Mouse (Mus musculus) frontal cortex, adult 2 months (tissue): ENCODE measurements around the gene Gm20388. TPM values are rescaled to one million over a fixed set of nuclear protein-coding genes. Genes with fewer than 3 reads are reported as not detected.

Source experiments
- DNase-seq, 2 experiments: peaks; one replicate each; pipeline ENCODE4 v3.0.0; 2022; ENCODE audit warnings: low spot score in 1 of 2; ENCODE audit errors: extremely low spot score in 1 of 2
- polyA plus RNA-seq: library from polyadenylated mRNA; depleted of rRNA; stranded (reverse); fragments of >200 nt; gene quantifications from 2 replicates; pipeline ENCODE4 v1.2.3, GENCODE M21; 2012

Gm20388 gene
- polyA plus RNA-seq, 1 experiment, result 22.2 TPM

DNA sequence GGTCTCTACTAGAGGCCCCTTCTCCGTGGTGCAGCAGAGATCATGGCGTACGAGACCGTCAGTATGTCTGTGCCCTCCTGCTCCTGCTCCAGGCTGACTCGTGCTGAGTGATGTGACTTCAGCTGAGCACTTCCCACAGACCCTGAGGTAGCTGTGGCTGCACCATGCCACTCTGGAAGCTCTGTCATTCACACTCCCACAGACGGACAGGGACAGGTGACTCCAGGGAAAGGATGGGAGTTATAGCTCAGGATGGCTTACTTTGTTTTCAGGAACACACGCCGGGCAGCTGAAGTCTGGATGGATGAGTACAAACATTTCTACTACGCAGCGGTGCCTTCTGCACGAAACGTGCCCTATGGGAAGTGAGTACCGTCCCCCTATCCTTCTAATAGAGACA lies 4425.7 kb downstream of the Gm20388 start:
- no peak for DNase-seq

DNA sequence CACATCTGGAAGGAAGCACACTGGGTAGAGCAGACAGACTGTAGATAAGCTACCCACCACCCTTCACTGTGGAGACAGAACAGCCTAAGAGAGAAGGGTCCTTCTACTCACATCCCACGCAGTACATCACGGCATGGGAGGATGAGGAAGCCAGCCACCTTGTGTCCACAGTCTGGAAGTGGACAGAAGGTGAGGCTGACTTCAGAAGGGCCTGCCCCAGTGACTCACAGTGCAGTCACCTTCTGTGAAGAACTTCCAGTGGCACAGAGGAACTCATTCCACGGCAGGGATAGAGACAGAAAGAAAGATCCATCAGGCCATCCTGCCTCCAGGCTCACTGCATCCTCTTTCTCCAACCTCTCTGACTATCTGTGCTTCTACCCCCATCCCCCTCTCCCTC lies 4429.1 kb downstream of the Gm20388 start:
- DNase-seq, result no peak

DNA sequence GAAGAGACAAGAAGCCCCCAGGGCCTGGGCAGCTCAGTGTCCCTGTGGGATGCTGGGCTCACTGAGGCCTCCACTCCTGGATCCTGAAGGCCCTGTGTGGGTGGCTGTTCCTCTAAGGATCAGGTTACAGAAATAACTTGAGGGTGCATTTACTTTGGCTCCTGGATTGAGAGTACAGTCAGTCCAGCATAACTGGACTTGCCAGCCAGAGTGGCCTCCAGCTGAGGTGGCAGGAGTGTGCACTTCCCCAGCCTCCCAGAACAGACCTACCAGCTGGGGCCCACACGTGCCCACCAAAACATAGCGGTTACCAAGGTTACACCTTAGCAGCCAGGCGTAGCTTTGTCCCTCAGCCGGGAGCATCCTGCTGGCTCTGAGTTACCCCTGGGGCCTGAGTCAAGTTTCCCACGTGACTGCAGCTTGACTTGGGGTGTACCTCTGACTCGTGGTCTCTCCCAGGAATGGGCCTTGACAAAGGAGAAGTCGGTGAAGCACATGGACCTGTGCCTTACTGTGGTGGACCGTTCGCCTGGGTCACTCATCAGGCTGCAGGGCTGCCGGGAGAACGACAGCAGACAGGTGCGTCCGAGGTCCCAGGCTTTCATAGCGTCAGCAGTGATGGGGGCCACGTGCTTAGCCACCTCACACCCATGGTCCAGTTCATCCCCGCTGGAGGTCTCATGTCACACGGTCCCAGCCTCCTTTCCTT lies 4429.9 kb downstream of the Gm20388 start:
- DNase-seq, result no peak

DNA sequence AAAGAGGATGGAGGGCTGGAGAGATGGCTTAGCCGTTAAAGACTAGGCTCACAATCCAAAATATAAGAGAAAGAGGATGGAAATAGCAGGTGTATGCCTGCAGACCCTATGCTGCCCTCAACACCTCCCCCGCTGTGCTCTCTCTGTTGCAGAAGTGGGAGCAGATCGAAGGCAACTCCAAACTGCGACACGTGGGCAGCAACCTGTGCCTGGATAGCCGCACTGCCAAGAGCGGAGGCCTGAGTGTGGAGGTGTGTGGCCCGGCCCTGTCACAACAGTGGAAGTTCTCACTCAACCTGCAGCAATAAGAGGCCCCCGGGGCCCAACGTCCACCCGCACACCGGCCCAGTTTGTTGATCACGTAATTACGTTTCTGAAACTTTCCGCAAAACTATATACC lies 4432.5 kb downstream of the Gm20388 start:
- peak in 1 of 2 experiments; percentile 45 for DNase-seq

DNA sequence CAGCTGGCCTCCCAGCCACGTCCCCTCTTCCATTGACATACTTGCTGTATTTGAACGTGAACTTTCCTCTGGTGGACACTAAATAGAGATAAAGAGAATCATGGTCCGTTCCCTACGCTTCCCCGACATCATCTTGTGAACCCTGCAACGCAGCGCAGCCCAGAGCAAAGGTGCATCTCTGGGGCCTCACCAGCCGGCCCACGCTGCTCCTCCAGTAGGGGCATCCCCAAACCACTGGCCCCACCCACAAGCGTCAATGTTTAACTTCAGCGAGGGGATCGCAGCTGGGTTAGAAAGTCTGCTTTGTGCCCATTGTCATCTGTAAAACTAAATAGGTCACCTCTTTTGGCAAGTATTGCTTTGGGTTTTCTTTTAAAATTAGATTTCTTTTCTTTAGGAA lies 4433.4 kb downstream of the Gm20388 start:
- no peak for DNase-seq

DNA sequence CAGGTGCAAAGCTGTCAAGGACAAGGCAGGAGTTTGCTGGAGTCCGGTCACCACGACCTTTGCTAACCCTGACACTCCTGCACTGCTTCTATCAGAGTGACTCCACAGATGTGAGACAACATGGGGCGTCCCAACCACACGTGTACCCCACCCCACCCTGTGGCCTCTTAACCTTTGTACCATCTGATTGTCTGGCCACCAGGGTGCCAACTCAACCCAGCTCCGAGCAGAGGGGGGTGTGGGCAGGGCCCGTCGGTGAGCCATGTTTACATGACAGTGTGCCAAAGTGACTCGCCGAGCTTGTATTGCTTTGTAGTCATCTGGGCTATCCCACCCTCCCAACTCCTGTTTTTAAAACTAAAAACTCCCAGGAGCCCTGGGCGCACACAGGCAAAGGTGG lies 4434.5 kb downstream of the Gm20388 start:
- no peak for DNase-seq

DNA sequence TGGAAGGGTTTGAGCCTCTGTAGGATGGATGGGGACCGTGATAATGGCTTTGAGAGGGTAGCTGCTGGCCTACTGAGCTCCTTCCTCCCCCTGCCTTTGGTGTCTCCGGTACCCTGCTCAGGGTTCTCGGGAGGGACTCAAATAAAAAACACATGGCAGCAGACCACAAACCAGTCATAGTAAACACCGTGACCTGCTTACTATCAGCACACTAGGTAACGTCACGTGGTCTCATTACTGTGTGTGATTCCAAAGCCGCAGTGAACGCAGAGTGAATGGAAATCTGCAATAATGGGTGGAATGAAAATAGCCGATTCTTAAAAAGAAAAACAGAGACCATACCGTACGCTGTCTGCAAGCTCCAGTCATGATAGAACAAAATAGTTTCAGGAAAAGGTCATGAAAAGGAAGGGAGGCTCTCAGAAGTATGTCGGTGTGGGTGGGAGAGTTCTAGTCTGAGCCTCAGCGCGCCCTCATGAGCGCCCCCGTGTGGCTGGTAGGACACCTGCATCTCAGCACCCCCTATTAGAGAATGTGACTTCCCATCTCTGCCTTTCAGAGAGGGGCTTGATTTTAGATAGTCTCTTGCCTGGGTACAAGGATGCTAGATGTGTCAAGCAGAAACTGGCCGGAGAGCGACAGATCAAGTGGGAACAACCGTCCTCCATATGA lies 4436.3 kb downstream of the Gm20388 start:
- peak in 1 of 2 experiments; percentile 75 for DNase-seq

DNA sequence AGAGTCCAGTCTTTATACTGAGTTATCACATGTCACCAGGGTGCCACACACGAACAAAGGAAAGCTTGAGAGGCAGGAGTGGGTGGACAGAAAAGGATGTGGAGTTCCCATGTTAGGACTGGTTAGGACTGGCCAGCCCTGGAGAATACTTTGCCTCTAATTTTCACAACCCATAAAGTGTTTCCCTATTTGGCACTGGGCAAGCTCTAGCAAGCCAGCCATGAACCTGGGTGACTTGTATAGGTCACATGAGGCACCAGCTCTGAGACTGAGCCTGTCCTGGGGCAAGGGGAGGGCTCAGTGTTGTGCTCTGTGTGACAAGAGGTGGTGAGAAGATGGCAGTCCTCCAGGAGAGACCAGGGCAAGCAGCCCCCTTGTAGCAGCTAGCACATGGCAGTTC lies 4437.4 kb downstream of the Gm20388 start:
- DNase-seq, result no peak

DNA sequence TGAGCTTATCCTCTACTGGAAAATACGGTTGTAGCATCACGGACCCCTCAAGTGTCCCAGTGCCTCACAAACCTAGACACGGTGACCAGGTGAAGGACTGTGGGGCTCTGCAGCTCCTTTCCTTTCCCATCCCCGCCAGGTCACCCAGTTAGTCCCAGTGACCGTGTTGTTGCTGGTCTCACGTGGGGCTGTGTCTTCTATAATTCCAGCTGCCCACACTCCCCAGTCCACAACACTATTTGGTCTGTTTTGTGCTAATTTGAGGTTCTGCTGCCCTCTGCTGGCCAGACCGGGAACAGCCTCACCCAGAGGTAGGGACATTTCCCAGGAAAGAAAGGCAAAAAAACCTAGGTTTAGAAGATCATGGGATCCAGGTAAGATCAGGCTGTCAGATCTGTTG lies 4439.0 kb downstream of the Gm20388 start:
- peak; percentile 72 to 95 for DNase-seq

DNA sequence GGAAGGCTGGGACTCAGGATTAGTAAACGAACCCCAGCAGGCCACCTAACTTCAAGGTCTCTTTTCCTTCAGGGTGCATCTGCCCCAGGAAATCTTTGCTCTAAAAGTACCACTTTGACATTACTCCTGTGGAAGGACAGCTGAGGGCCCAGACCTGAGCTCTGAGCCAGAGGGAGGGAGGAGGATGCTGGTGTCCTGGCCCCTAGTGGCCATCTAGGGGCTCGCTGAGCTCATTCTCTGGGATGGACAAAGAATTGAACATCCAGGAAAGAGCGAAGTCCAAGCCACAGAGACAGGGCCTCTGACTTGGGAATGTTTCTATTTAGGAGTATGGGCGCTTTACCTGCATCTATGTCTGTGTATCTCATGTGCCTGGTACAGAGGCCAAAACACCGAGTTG lies 4441.0 kb downstream of the Gm20388 start:
- no peak for DNase-seq

DNA sequence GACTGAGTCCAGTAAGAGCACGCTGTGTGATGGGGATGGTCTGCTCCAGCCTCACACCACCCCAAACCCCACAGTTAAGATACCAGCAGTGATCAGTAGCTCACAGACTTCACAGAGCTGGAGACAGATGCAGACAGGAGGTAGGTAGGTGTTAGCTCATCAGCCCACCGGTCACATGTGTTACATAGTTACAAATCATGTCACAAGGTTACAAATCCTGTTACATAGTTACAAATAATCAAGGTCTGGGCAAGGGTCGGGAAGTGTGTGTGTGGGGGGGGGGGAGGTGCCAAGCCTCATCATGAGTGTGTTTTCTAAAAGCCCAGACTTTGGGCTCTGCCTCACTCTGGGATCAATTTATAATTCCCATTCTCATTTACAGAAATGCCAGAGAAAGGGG lies 4450.3 kb downstream of the Gm20388 start:
- no peak for DNase-seq

DNA sequence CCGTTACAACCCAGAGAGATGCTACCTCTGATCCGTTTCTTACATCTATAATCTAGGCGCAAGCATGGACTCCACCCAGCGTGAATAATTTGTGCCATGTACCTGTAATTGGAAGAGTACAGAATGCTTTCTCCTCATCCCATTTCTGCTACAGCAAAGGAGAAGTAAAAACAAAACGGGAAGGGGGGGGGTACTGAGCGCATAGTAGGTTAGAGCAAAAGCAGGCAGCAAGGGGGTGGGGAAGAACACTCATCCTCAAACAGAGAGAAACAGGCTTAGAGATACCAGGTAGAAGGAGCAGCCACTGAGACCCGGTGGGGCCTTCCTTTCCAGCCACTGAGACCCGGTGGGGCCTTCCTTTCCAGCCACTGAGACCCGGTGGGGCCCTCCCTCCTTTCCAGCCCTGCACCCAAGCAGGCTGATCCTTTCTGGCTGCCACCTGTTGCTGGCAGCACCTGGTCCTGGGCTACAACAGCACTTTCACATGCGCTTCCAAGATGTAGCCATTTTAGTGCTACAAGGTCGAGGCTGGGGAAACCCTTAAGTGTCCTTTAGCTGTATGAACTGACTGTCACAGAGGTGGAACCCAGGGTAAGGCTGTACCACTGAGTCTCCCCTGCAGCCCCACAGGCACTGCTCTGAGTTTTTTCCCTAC lies 4451.3 kb downstream of the Gm20388 start:
- no peak for DNase-seq

DNA sequence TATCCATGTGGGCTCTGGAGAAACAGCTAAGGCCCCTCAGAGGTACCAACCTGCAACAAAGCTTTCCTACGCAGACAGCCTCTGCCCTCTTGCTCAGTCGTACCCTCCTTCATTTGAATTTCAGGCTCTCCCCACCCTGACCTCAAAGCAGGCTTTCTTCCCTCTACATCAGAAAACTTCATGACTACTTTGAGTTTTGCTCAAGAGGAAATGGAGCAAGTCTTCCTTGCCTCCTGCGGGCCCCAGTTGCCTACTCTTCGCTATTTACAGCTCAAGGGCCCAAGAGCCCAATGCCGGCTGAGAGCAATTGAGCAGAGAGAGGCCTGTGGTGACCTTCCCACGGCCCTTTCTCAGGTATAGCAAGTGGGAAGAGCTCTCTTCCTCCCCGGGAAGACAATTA lies 4451.9 kb downstream of the Gm20388 start:
- no peak for DNase-seq

DNA sequence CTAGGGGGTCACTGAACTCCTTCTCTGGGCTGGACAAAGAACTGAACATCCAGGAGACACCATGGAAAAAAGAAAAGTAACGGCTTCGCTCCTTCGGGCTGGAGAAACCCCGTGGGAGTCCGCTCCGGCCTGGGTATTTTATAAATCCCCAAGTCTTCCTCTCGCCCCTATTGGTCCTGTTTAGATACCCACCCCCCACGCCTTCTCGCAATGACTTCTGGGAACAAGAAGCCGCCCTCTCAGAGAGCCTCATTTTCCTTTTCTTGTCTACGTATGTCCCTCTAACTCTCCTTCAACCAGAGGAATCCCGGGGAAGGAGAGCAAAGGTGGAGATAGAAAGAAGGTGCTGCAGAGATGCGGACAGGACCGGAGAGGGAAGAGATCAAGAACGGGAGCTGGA lies 4452.7 kb downstream of the Gm20388 start:
- no peak for DNase-seq

DNA sequence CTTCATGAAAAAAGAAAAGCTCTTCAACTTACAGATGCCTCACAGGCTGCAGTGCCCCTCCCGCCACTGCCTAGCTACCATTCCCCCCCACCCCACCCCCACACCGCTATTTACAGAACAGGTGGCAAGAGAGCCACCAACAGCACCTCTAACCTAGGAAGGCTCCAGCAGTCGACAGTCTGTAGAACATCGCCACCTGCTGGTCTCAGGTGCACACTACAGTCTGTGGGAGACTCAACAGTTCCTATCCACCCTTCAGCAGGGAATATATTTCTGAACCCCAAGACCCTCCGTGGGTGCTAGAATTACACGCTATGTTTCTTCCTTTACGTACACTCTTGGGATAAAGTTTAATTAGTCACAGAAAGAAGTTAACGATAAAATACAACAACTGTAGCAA lies 4457.6 kb downstream of the Gm20388 start:
- DNase-seq, result peak in 1 of 2 experiments; percentile 87

DNA sequence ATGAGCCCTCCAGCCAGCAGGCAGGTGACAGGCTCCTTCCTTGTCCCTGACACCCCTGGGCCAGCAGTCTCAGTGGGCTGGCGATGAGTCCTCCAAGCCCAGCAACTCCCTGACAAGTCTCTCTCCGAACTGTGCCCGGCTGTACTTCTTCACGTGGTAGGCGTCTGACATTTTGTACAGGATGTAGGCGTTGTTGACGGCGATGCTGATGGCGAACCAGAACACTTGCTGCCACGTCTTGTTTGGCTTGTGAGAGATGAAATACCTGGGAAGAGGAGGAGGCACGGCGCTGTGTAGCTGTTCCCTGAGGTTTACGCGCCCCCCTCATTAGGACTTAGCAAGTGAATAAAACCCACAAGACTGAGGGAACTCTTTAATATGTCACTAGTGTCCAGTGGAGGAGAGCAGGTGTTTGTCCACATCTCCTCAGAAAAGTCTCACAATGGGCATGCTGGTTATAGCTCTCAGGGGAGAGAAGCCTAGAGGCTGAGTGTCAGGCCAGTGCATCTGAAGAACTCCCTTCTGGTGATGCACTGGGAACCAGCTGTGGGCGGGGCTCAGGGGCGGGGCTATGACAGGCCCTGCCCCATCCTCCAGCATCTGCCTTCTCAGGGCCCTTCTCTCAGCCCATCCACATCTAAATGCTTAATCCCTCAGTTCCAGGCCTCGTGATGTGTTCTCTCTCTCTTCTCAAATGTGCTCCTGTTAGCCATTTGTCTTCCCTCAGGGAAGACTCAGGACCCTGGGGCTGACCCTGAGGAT lies 4460.0 kb downstream of the Gm20388 start:
- no peak for DNase-seq

DNA sequence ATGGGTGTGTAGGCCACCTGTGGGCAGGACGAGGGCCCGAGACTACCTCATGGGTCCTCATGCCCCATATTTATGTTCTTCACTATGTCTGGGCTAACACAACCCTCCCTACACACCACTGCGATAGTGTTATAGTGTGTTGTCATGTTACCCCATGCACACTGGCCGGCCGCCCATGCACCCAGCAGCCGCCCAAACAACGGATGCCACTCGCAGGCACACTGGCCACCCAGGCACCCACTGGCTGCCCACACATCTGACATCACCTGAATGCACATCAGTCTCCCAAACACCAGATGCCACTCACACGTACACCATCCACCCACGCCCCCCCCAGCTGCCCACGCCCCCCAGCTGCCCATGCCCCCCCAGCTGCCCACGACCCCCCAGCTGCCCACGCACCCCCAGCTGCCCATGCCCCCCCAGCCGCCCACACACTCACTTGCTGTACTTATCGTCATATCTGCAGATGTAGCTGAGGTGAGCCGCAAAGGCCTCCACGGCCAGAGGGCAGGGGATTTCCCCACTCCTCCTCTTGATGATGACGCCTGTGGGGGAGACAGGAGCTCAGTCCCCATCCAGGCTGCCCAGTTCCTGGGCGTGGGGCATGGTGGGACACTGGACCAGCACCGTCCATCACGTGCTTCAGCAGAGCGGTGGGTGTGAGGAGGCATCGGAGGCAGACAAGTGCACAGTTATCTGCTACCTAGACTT lies 4460.9 kb downstream of the Gm20388 start:
- DNase-seq, result no peak

DNA sequence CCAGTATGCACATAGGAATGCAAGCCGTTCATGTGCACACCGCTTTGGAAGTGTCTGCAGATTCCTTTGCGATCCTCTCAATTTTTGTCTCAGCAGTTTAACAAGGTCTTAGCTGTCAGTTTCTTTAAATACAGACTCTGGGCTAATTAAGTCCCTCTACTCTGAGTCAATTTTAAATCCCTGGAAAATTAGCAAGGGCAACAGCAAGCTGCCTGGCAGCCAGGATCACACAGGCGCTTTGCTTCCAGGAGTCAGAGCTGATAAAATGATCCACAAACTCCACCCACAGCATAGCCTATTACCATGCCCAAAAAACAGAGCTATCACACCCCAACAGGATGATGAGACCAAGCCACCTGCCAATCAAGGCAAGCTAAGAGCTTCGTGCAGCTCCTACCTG lies 4463.1 kb downstream of the Gm20388 start:
- DNase-seq, result no peak

DNA sequence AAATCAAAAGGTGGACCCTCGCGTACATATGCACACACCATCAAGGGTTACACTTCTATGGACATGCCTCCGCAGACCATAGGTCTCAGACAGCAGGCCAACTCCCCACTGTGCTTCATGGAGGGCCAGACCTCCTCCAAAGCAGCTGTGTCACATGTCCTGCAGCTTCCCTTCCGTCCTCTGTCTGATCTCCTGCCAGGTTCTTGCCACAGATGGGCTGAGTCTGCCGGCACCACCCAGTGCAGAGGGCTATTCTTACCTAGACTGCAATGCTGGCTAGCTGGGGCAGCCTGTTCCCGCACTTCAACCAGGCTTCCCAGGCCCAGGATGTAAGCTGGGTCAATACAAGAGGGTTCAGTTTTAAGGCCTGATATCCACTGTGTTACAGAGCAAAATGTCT lies 4464.5 kb downstream of the Gm20388 start:
- no peak for DNase-seq

DNA sequence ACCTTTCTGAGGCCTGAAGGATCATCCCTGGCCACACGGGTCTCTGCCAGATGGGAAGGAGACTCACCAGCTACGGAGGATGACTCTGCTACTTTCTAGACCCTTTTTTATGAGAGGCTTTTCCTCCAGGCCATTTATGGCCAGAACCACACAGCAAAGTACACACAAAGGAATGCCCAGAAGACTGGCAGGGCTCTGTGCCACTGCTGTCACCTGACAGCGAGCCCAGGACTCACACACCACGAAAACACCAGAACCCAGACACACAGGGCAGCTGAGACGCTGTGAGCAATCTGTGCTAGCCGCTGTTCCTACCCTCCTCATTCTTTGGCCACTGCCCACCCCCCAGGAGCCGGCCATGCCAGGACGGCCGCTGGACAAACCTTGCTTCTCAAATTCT lies 4465.1 kb downstream of the Gm20388 start:
- DNase-seq, result no peak

DNA sequence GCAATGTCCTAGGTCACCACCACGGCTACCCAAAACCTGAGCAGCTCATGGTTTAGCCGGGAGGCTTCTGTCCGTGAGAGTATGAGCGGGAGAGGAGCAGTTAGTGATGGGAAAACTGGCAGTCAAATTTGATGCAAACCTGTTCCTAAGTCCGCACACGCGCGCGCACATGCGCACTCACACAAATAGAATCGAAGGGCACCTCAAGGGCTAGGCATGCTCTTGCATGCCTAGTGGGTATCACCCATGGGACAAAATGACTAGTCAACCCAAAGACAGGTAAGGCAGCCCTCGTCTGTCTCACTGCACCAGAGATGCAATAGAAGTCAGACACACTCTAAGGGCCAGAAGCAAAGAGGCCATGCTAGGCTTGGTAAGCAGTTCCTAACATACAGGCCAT lies 4465.8 kb downstream of the Gm20388 start:
- no peak for DNase-seq
